Mouse (Mus musculus): Measurements from ENCODE around the gene I0C0044D17Rik. TPM values are rescaled to one million over a fixed set of nuclear protein-coding genes. Genes with fewer than 3 reads are reported as not detected.
"Not testable (repeated sequence)": the region's sequence is repeated elsewhere in the genome, so short reads cannot be mapped to it uniquely, and the experiment has no call there.

The I0C0044D17Rik gene
- total RNA-seq, 2 experiments from 2014 or later: not detected

GRCm38 (mm10) chr4:98845201-98845600 is 21.6 kb upstream of the I0C0044D17Rik start:
- intact Hi-C loops (cut with DNase I): no loop called here
- no peak for TF ChIP-seq CTCF (IDR thresholded peaks at IDR 0.05)
- H3K27ac ChIP-seq: no peak overlapping the region
- no peak for DNase-seq
- no peak overlapping the region for H3K4me3 ChIP-seq

- H3K27ac ChIP-seq: no peak overlapping the region
- TF ChIP-seq CTCF (IDR thresholded peaks at IDR 0.05): no peak
- no peak for DNase-seq
- intact Hi-C loops (cut with DNase I): no loop called here
- H3K4me3 ChIP-seq: no peak overlapping the region
Measured at GRCm38 (mm10) chr4:98843906-98844597, 20.4 kb upstream of the I0C0044D17Rik start.

DNA sequence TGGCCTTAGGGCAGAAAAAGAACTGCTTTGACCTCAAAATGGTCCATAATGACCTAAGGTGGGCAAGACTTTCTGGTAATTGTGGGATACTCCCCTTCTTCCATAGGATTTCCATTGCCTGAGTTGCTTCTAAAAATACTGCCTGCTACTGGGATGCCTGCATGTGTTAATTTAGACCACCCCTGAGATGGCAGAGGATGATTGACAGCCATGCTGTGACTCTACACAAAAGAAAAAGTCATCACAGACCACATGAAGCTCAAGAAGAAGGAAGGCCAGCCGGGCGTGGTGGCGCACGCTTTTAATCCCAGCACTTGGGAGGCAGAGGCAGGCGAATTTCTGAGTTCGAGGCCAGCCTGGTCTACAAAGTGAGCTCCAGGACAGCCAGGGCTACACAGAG is 17.6 kb upstream of the I0C0044D17Rik start:
- intact Hi-C loops (cut with DNase I); DNase-seq; H3K27ac ChIP-seq; H3K4me3 ChIP-seq: not testable (repeated sequence)

GRCm38 (mm10) chr4:98840526-98840925 is 16.9 kb upstream of the I0C0044D17Rik start:
- H3K27ac ChIP-seq: no peak overlapping the region
- no peak overlapping the region for H3K4me3 ChIP-seq
- intact Hi-C loops (cut with DNase I): no loop called here
- DNase-seq: no peak
- TF ChIP-seq CTCF (IDR thresholded peaks at IDR 0.05): no peak

- TF ChIP-seq CTCF (IDR thresholded peaks at IDR 0.05): no peak
- intact Hi-C loops (cut with DNase I): no loop called here
- no peak overlapping the region for H3K27ac ChIP-seq
- H3K4me3 ChIP-seq: no peak overlapping the region
- no peak for DNase-seq
Measured at GRCm38 (mm10) chr4:98838913-98839312, 15.3 kb upstream of the I0C0044D17Rik start.

- Histone ChIP-seq H3K4me3 (no peak overlapping the region), H3K27ac (no peak overlapping the region)
- intact Hi-C loops (cut with DNase I): no loop called here
- DNase-seq: no peak
- TF ChIP-seq CTCF (IDR thresholded peaks at IDR 0.05): no peak
Measured at GRCm38 (mm10) chr4:98837715-98838505, 14.3 kb upstream of the I0C0044D17Rik start.

DNA sequence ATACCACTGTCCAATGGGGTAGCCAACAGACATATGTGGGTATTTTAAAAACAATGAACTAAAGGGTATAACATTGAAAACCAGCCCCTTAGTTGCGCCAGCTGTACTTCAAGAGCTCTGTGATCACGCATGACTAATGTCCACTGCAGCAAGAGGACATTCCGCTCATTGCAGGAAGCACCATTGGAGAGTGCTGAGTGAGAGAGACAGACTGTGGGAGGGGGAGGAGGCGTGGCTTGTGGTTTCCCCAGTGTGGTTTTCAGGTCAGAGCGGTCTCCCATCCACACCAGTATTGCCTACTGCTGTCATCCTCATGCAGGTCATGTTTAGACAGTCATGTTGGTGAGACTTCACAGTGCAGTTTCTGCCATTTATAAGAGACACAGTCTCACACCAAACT is 12.9 kb upstream of the I0C0044D17Rik start:
- Histone ChIP-seq H3K4me3 (no peak overlapping the region), H3K27ac (no peak overlapping the region)
- no peak for DNase-seq
- no peak for TF ChIP-seq CTCF (IDR thresholded peaks at IDR 0.05)
- intact Hi-C loops (cut with DNase I): no loop called here

DNA sequence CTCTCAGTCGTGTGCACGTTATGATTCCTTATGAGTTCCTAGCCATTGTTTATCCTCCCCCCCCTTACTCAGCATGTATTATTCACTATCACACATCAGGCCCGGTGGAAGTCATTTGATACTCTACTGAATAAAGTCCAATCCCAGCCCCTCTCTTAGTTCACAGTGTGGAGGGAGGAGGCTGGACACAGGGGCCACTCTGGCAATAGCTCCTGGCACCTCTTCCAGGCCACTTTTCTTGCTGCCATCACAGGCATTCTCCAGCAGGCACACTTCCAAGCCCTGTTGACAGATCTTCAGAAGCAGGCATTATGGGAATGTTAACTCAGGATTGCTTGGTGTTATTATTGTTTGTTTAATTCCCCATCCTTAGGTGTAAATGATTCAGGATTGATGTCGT is 11.1 kb upstream of the I0C0044D17Rik start:
- TF ChIP-seq CTCF (IDR thresholded peaks at IDR 0.05): no peak
- H3K27ac ChIP-seq: no peak overlapping the region
- DNase-seq: no peak
- intact Hi-C loops (cut with DNase I): no loop called here
- H3K4me3 ChIP-seq: no peak overlapping the region

GRCm38 (mm10) chr4:98831726-98832125 is 8.1 kb upstream of the I0C0044D17Rik start:
- intact Hi-C loops (cut with DNase I): no loop called here
- peak overlapping the region; percentile 31; the same call in 1 of the 2 replicates for H3K27ac ChIP-seq
- TF ChIP-seq CTCF (IDR thresholded peaks at IDR 0.05): no peak
- no peak for DNase-seq
- H3K4me3 ChIP-seq: no peak overlapping the region

GRCm38 (mm10) chr4:98826701-98827100 is 3.1 kb upstream of the I0C0044D17Rik start:
- intact Hi-C loops (cut with DNase I): no loop called here
- no peak for TF ChIP-seq CTCF (IDR thresholded peaks at IDR 0.05)
- Histone ChIP-seq H3K4me3 (no peak overlapping the region), H3K27ac (no peak overlapping the region)
- no peak for DNase-seq

- Histone ChIP-seq H3K27ac (no peak overlapping the region), H3K4me3 (no peak overlapping the region)
- TF ChIP-seq CTCF (IDR thresholded peaks at IDR 0.05): no peak
- DNase-seq: no peak
- intact Hi-C loops (cut with DNase I): no loop called here
Measured at GRCm38 (mm10) chr4:98823047-98823446, 593 bp downstream of the I0C0044D17Rik start.

DNA sequence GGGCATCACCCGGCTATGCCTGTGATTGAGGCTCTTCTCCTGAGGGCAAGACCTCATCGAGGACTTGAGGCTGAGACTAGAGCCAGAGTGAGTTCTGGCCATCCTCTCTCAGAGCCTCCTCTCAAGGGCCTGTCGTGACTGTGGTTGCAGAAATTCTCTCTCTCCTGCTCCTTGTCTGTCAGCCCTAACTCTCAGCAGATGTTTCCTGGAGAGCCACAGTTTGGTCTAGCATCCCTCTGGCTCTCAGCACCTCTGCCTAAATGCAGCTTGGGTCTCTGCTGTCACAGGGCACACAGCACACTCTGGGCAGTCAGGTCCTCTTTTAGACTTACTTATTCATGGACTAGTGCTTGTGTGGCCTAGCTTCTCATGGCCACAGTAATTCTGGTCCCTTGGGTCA is 1.2 kb downstream of the I0C0044D17Rik start:
- H3K27ac ChIP-seq: no peak overlapping the region
- intact Hi-C loops (cut with DNase I): no loop called here
- H3K4me3 ChIP-seq: no peak overlapping the region
- TF ChIP-seq CTCF (IDR thresholded peaks at IDR 0.05): no peak
- no peak for DNase-seq

- no peak overlapping the region for H3K4me3 ChIP-seq
- no peak overlapping the region for H3K27ac ChIP-seq
- no peak for DNase-seq
- no peak for TF ChIP-seq CTCF (IDR thresholded peaks at IDR 0.05)
- intact Hi-C loops (cut with DNase I): no loop called here
Measured at GRCm38 (mm10) chr4:98819216-98819755, 4.4 kb downstream of the I0C0044D17Rik start.

Data from gastrocnemius, adult 2 months (tissue).